Mouse (Mus musculus): Measurements from ENCODE around the gene Selenon. TPM values are rescaled to one million over a fixed set of nuclear protein-coding genes. Genes with fewer than 3 reads are reported as not detected.

Gene Selenon
- under 1 TPM; 0.44 to 0.63 (median 0.63) TPM for polyA plus RNA-seq (2017; shearing (Covaris generic))

GRCm38 (mm10) chr4:134551494-134552316 lies at the start of gene Selenon:
Gene Selenon, minus strand, starts transcription at chr4:134552166.
- ATAC-seq = no peak

- ATAC-seq = peak; percentile 38
Measured at GRCm38 (mm10) chr4:134601404-134601803, 49.4 kb upstream of the Selenon start.

- ATAC-seq = no peak
Measured at GRCm38 (mm10) chr4:134600777-134601176, 48.8 kb upstream of the Selenon start.

GRCm38 (mm10) chr4:134600060-134600459 lies 48.1 kb upstream of the Selenon start:
- no peak for ATAC-seq

- no peak for ATAC-seq
Measured at GRCm38 (mm10) chr4:134596816-134597692, 45.1 kb upstream of the Selenon start.

- no peak for ATAC-seq
Measured at GRCm38 (mm10) chr4:134594731-134595439, 42.9 kb upstream of the Selenon start.

GRCm38 (mm10) chr4:134592442-134592841 lies 40.5 kb upstream of the Selenon start:
- no peak for ATAC-seq

- no peak for ATAC-seq
Measured at GRCm38 (mm10) chr4:134591506-134592061, 39.6 kb upstream of the Selenon start.

GRCm38 (mm10) chr4:134590227-134590926 lies 38.4 kb upstream of the Selenon start:
- no peak for ATAC-seq

GRCm38 (mm10) chr4:134589786-134590185 lies 37.8 kb upstream of the Selenon start:
- no peak for ATAC-seq

- no peak for ATAC-seq
Measured at GRCm38 (mm10) chr4:134588951-134589350, 37.0 kb upstream of the Selenon start.

GRCm38 (mm10) chr4:134588287-134588686 lies 36.3 kb upstream of the Selenon start:
- no peak for ATAC-seq

GRCm38 (mm10) chr4:134587636-134588197 lies 35.8 kb upstream of the Selenon start:
- no peak for ATAC-seq

- ATAC-seq = no peak
Measured at GRCm38 (mm10) chr4:134586631-134587030, 34.7 kb upstream of the Selenon start.

GRCm38 (mm10) chr4:134586126-134586525 lies 34.2 kb upstream of the Selenon start:
- ATAC-seq = no peak

- no peak for ATAC-seq
Measured at GRCm38 (mm10) chr4:134583513-134583912, 31.5 kb upstream of the Selenon start.

GRCm38 (mm10) chr4:134581365-134581764 lies 29.4 kb upstream of the Selenon start:
- no peak for ATAC-seq

- ATAC-seq = no peak
Measured at GRCm38 (mm10) chr4:134580351-134581148, 28.6 kb upstream of the Selenon start.

GRCm38 (mm10) chr4:134579620-134580019 lies 27.7 kb upstream of the Selenon start:
- ATAC-seq = no peak

- ATAC-seq = no peak
Measured at GRCm38 (mm10) chr4:134579212-134579611, 27.2 kb upstream of the Selenon start.

GRCm38 (mm10) chr4:134578407-134578806 lies 26.4 kb upstream of the Selenon start:
- no peak for ATAC-seq

Measured in inflammation-experienced regulatory T-cells, adult 6 months (primary cell).